Mouse (Mus musculus) sigmoid colon, adult 10 weeks (tissue): ENCODE results near the gene Map2k7. TPM values are rescaled to one million over a fixed set of nuclear protein-coding genes. Genes with fewer than 3 reads are reported as not detected.

Experiments
- polyA plus RNA-seq: library from polyadenylated mRNA; stranded (reverse); fragments of 350-450 nt; fragmentation: Illumina TruSeq; extraction: RNeasy Lipid Tissue Mini Kit (QIAGEN cat#74804); gene quantifications from one replicate; pipeline ENCODE4 v1.2.3, GENCODE M21; 2014; ENCODE audit warnings: low read depth, low replicate concordance

Gene Map2k7
- polyA plus RNA-seq = 7.0 TPM

GRCm38 (mm10) chr8:4238434-4239192, at the start of gene Map2k7, which contains the start of gene Gm49320:
Map2k7 (plus strand) TSS chr8:4238740.
Gm49320 (plus strand) TSS chr8:4238865.

GRCm38 (mm10) chr8:4216791-4217621, 21.5 kb upstream of the Map2k7 start, which contains the start of gene Prr36:
Prr36 (minus strand) TSS chr8:4217459.

GRCm38 (mm10) chr8:4226739-4227347, 11.7 kb upstream of the Map2k7 start, which contains the start of gene Lrrc8e:
Lrrc8e (plus strand) TSS chr8:4226827.

GRCm38 (mm10) chr8:4247951-4248540, 9.5 kb downstream of the Map2k7 start, which contains the start of gene Tgfbr3l:
Tgfbr3l (plus strand) TSS chr8:4248214.

GRCm38 (mm10) chr8:4252934-4253841, 14.6 kb downstream of the Map2k7 start, which contains the start of gene Snapc2:
Snapc2 (plus strand) TSS chr8:4253080.

GRCm38 (mm10) chr8:4259125-4259804, 20.7 kb downstream of the Map2k7 start, which contains the start of gene Ctxn1:
Ctxn1 (minus strand) TSS chr8:4259274.

GRCm38 (mm10) chr8:4275275-4276110, 37.0 kb downstream of the Map2k7 start, which contains the start of gene Timm44:
Timm44 (minus strand) TSS chr8:4275913.

Other genes with a start within 250 kb of the Map2k7 start
- 1.2 TPM for gene Cd209f, start 132.9 kb upstream of the Map2k7 start, polyA plus RNA-seq
- 0.41 TPM for gene Cd209g, start 104.6 kb upstream of the Map2k7 start, polyA plus RNA-seq
- gene Evi5l, start 72.2 kb upstream of the Map2k7 start, polyA plus RNA-seq = 2.4 TPM
- gene Prr36, start 21.3 kb upstream of the Map2k7 start, polyA plus RNA-seq = 0.22 TPM
- 5.3 TPM for gene Lrrc8e, start 11.9 kb upstream of the Map2k7 start, polyA plus RNA-seq
- gene Gm49320, start 125 bp downstream of the Map2k7 start, polyA plus RNA-seq = not detected
- 14.7 TPM for gene Tgfbr3l, start 9.5 kb downstream of the Map2k7 start, polyA plus RNA-seq
- gene Snapc2, start 14.3 kb downstream of the Map2k7 start, polyA plus RNA-seq = 2.2 TPM
- gene Ctxn1, start 20.5 kb downstream of the Map2k7 start, polyA plus RNA-seq = 1.0 TPM
- 163 TPM for gene Timm44, start 37.2 kb downstream of the Map2k7 start, polyA plus RNA-seq
- 31.0 TPM for gene Ccl25, start 86.5 kb downstream of the Map2k7 start, polyA plus RNA-seq
- gene Elavl1, start 86.7 kb downstream of the Map2k7 start, polyA plus RNA-seq = 53.7 TPM